Mouse (Mus musculus): ENCODE data around the gene Ppox. TPM values are rescaled to one million over a fixed set of nuclear protein-coding genes. Genes with fewer than 3 reads are reported as not detected.
A peak's percentile ranks its signal among the peaks of the same experiment; 100 is the strongest.

The Ppox gene
- polyA plus RNA-seq, 1 experiment from 2014 or later = 59.9 TPM

GRCm38 (mm10) chr1:171293351-171293750 lies 12.4 kb upstream of the Ppox start:
- no peaks in the 10 kb centered on the region for H3K27me3 ChIP-seq (ENCODE audit: control insufficient read depth, insufficient read depth, low read length)
- no peak overlapping the region for H3K9ac ChIP-seq (ENCODE audit: low read depth, low read length)
- no peak overlapping the region for H3K27ac ChIP-seq (ENCODE audit: low read depth, low read length)
- 81% methylated on average over 3 of the region's 3 CpGs for WGBS (ENCODE audit: insufficient replicate concordance)
- peaks cover 10% of the 10 kb centered on the region for H3K4me1 ChIP-seq (ENCODE audit: control insufficient read depth, insufficient read depth, low read length)
- ATAC-seq (replicated peaks; ENCODE audit: insufficient number of reproducible peaks, low FRiP score, low TSS enrichment) = no peak
- peak overlapping the region; percentile 82; the same call in 1 of the 2 replicates for H3K4me3 ChIP-seq (ENCODE audit: low read depth, low read length)
- no peaks in the 10 kb centered on the region for H3K9me3 ChIP-seq (replicated peaks; ENCODE audit: control insufficient read depth, low read length)
- peak overlapping the region; percentile 91 for H3K4me2 ChIP-seq
- H3K36me3 ChIP-seq (ENCODE audit: control insufficient read depth, insufficient read depth, low read length) = peaks cover 5% of the 10 kb centered on the region; the same call in 1 of the 2 replicates

- Histone ChIP-seq H3K27ac (ENCODE audit: low read depth, low read length) (peak overlapping the region; percentile 17; the same call in 1 of the 2 replicates), H3K9ac (ENCODE audit: low read depth, low read length) (peak overlapping the region; percentile 100; the same call in 1 of the 2 replicates), H3K4me3 (ENCODE audit: low read depth, low read length) (peak overlapping the region; percentile 97), H3K4me1 (ENCODE audit: control insufficient read depth, insufficient read depth, low read length) (peaks cover 14% of the 10 kb centered on the region), H3K36me3 (ENCODE audit: control insufficient read depth, insufficient read depth, low read length) (peaks cover 9% of the 10 kb centered on the region; the same call in 1 of the 2 replicates), H3K27me3 (ENCODE audit: control insufficient read depth, insufficient read depth, low read length) (no peaks in the 10 kb centered on the region), H3K4me2 (peak overlapping the region; percentile 83), H3K9me3 (replicated peaks; ENCODE audit: control insufficient read depth, low read length) (no peaks in the 10 kb centered on the region)
- ATAC-seq (replicated peaks; ENCODE audit: insufficient number of reproducible peaks, low FRiP score, low TSS enrichment) = no peak
- 63% methylated on average over 4 of the region's 4 CpGs for WGBS (ENCODE audit: insufficient replicate concordance)
Observed at GRCm38 (mm10) chr1:171288328-171288727, 7.3 kb upstream of the Ppox start.

- peak; percentile 91 for ATAC-seq (replicated peaks; ENCODE audit: insufficient number of reproducible peaks, low FRiP score, low TSS enrichment)
- H3K4me3 ChIP-seq (ENCODE audit: low read depth, low read length) = peak within 1 kb of the TSS; percentile 97
- WGBS (ENCODE audit: insufficient replicate concordance) = under 1% methylated on average over 49 of the region's 49 CpGs
- no peaks in the 10 kb centered on the region for H3K27me3 ChIP-seq (ENCODE audit: control insufficient read depth, insufficient read depth, low read length)
- H3K9me3 ChIP-seq (replicated peaks; ENCODE audit: control insufficient read depth, low read length) = no peaks in the 10 kb centered on the region
- H3K36me3 ChIP-seq (ENCODE audit: control insufficient read depth, insufficient read depth, low read length) = peaks cover 10% of the 10 kb centered on the region; the same call in 1 of the 2 replicates
- H3K27ac ChIP-seq (ENCODE audit: low read depth, low read length) = peak within 1 kb of the TSS; percentile 95
- peak within 1 kb of the TSS; percentile 83 for H3K4me2 ChIP-seq
- H3K4me1 ChIP-seq (ENCODE audit: control insufficient read depth, insufficient read depth, low read length) = peaks cover 12% of the 10 kb centered on the region; the same call in 1 of the 2 replicates
- H3K9ac ChIP-seq (ENCODE audit: low read depth, low read length) = peak within 1 kb of the TSS; percentile 100
Observed at GRCm38 (mm10) chr1:171287136-171288081, 6.4 kb upstream of the Ppox start, which contains the start of gene Usp21. TSS of gene Usp21 (minus strand) at chr1:171287991.

- H3K4me3 ChIP-seq (ENCODE audit: low read depth, low read length) = peak overlapping the region; percentile 97; the same call in 1 of the 2 replicates
- WGBS (ENCODE audit: insufficient replicate concordance) = 88% methylated on average over 19 of the region's 19 CpGs
Observed at GRCm38 (mm10) chr1:171286517-171286916, 5.5 kb upstream of the Ppox start.

DNA sequence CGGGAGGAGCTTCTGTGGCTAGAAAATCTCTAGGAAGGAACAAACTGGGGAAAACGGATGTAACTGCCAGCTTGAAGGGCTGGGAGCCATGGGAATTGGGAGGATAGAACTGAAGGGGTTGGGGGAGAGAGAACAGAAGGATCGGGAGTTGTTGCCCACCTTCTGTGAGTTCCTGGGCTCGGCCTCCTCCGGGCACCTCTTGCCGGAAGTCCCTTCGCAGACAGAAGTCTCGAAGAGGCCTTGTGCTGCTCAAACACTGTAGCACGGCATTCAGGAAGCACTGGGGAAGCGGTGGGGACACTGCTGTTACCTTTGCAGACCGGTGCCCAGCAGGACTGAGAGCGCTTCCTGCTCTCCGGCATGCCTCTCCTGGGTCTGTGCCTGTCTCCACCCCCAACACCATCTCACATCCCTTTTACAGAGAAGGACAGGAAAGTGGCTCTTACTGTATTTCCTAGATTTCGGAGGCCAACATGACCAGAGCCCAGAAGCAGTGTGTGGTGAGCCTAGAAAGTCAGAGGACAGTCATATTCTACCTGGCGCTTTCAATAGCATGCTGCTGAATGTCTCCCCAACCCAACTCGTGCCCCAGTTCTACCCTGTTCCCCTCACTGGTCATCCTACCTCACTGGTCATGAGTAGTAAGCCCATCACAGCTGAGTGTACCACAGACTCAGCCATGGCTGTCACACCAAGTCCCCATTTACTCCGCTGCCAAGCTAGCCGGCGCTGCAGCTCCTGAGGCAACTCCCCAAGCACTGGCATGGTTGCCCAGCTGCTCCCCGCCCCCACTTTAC lies 4.3 kb upstream of the Ppox start:
- Histone ChIP-seq H3K36me3 (ENCODE audit: control insufficient read depth, insufficient read depth, low read length) (peaks cover 12% of the 10 kb centered on the region; the same call in 1 of the 2 replicates), H3K9ac (ENCODE audit: low read depth, low read length) (no peak overlapping the region), H3K27me3 (ENCODE audit: control insufficient read depth, insufficient read depth, low read length) (no peaks in the 10 kb centered on the region), H3K9me3 (replicated peaks; ENCODE audit: control insufficient read depth, low read length) (no peaks in the 10 kb centered on the region), H3K4me2 (no peak overlapping the region), H3K27ac (ENCODE audit: low read depth, low read length) (no peak overlapping the region), H3K4me1 (ENCODE audit: control insufficient read depth, insufficient read depth, low read length) (peaks cover 15% of the 10 kb centered on the region; the same call in 1 of the 2 replicates), H3K4me3 (ENCODE audit: low read depth, low read length) (no peak overlapping the region)
- no peak for ATAC-seq (replicated peaks; ENCODE audit: insufficient number of reproducible peaks, low FRiP score, low TSS enrichment)
- 79% methylated on average over 20 of the region's 20 CpGs for WGBS (ENCODE audit: insufficient replicate concordance)

More at GRCm38 (mm10) chr1:171286517-171286916, 5.5 kb upstream of the Ppox start:
- Histone ChIP-seq H3K36me3 (ENCODE audit: control insufficient read depth, insufficient read depth, low read length) (peaks cover 12% of the 10 kb centered on the region; the same call in 1 of the 2 replicates), H3K9me3 (replicated peaks; ENCODE audit: control insufficient read depth, low read length) (no peaks in the 10 kb centered on the region), H3K27ac (ENCODE audit: low read depth, low read length) (no peak overlapping the region), H3K9ac (ENCODE audit: low read depth, low read length) (no peak overlapping the region), H3K4me1 (ENCODE audit: control insufficient read depth, insufficient read depth, low read length) (peaks cover 15% of the 10 kb centered on the region; the same call in 1 of the 2 replicates), H3K4me2 (peak overlapping the region; percentile 83), H3K27me3 (ENCODE audit: control insufficient read depth, insufficient read depth, low read length) (no peaks in the 10 kb centered on the region)
- no peak for ATAC-seq (replicated peaks; ENCODE audit: insufficient number of reproducible peaks, low FRiP score, low TSS enrichment)

DNA sequence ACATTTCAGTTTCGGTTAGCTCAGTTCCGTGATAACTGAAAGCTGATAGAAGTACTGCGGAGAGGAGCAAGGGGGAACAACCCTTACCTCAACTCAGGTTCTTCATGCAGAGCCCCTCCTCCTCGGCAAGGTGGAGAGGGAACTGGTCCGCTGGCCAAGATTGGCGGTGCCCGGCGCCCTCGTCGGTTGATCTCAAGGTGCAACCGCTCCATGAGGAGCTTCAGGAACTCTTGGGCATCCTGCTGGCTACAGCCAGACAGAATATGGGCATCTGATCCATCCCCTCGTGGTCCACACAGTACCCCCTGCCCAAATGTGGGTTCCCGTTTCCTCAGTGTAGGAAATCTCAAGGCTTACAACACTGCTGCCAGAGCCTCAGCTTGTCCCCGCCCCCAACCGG lies 3.5 kb upstream of the Ppox start:
- no peak for ATAC-seq (replicated peaks; ENCODE audit: insufficient number of reproducible peaks, low FRiP score, low TSS enrichment)
- Histone ChIP-seq H3K9ac (ENCODE audit: low read depth, low read length) (no peak overlapping the region), H3K4me3 (ENCODE audit: low read depth, low read length) (no peak overlapping the region), H3K27ac (ENCODE audit: low read depth, low read length) (no peak overlapping the region), H3K36me3 (ENCODE audit: control insufficient read depth, insufficient read depth, low read length) (peaks cover 12% of the 10 kb centered on the region; the same call in 1 of the 2 replicates), H3K4me2 (no peak overlapping the region), H3K9me3 (replicated peaks; ENCODE audit: control insufficient read depth, low read length) (no peaks in the 10 kb centered on the region), H3K4me1 (ENCODE audit: control insufficient read depth, insufficient read depth, low read length) (peaks cover 18% of the 10 kb centered on the region), H3K27me3 (ENCODE audit: control insufficient read depth, insufficient read depth, low read length) (no peaks in the 10 kb centered on the region)
- 91% methylated on average over 15 of the region's 15 CpGs for WGBS (ENCODE audit: insufficient replicate concordance)

- WGBS (ENCODE audit: insufficient replicate concordance) = 90% methylated on average over 18 of the region's 18 CpGs
- Histone ChIP-seq H3K27me3 (ENCODE audit: control insufficient read depth, insufficient read depth, low read length) (no peaks in the 10 kb centered on the region), H3K4me2 (no peak overlapping the region), H3K9me3 (replicated peaks; ENCODE audit: control insufficient read depth, low read length) (no peaks in the 10 kb centered on the region), H3K4me1 (ENCODE audit: control insufficient read depth, insufficient read depth, low read length) (peaks cover 17% of the 10 kb centered on the region), H3K9ac (ENCODE audit: low read depth, low read length) (no peak overlapping the region), H3K36me3 (ENCODE audit: control insufficient read depth, insufficient read depth, low read length) (0 out of 2 replicates have a peak, but pooled peaks cover 7% of the 10 kb centered on the region), H3K4me3 (ENCODE audit: low read depth, low read length) (no peak overlapping the region), H3K27ac (ENCODE audit: low read depth, low read length) (no peak overlapping the region)
- ATAC-seq (replicated peaks; ENCODE audit: insufficient number of reproducible peaks, low FRiP score, low TSS enrichment) = no peak
Observed at GRCm38 (mm10) chr1:171283188-171284160, 2.5 kb upstream of the Ppox start.

Measured in heart, embryonic 11.5 days (tissue).